Mouse (Mus musculus) retina, postnatal 1 day (tissue): ENCODE data around the gene Ifngr1.

ENCODE experiments used
- DNase-seq: peaks from one replicate; pipeline ENCODE4 v3.0.0-alpha.2; 2012

The Ifngr1 gene

GRCm38 (mm10) chr10:19657426-19657825 is 65.7 kb downstream of the Ifngr1 start:
- no peak for DNase-seq
